Mouse (Mus musculus) liver, embryonic 14.5 days (tissue): ENCODE results near the gene Mtrex. TPM values are rescaled to one million over a fixed set of nuclear protein-coding genes. Genes with fewer than 3 reads are reported as not detected.

Source experiments
- ATAC-seq: fragments of 200-750 bp; cut with Nextera tagmentation; 2 replicates; pipeline ENCODE4 v1.8.0; 2017; ENCODE audit warnings: moderate number of reproducible peaks, mild to moderate bottlenecking, moderate library complexity; ENCODE audit not compliant: insufficient read depth
- DNase-seq, 3 experiments: peaks; one replicate each; pipeline ENCODE4 v3.0.0-alpha.2; 2012 to 2013; ENCODE audit warnings: low read depth in 3 of 3, low spot score in 3 of 3
- H3K27ac ChIP-seq: fragments of 300-500 bp; sonication (generic); 2 replicates; pipeline ENCODE4 v1.5.1; 2014; ENCODE audit warnings: moderate library complexity, mild to moderate bottlenecking, control low read depth, inconsistent platforms
- H3K27me3 ChIP-seq: fragments of 300-500 bp; sonication (generic); 2 replicates; pipeline ENCODE4 v1.6.1; 2014; ENCODE audit warnings: mild to moderate bottlenecking, low read length, moderate library complexity; ENCODE audit not compliant: control insufficient read depth, insufficient read depth
- H3K36me3 ChIP-seq: fragments of 300-500 bp; sonication (generic); replicated peaks from 2 replicates; pipeline ENCODE4 v1.6.1; 2014; ENCODE audit warnings: low read depth; ENCODE audit not compliant: control insufficient read depth, insufficient read depth
- H3K4me1 ChIP-seq, 2 experiments: fragments of 200-500 bp in 1 of 2; fragments of 300-500 bp in 1 of 2; sonication (generic) in 1 of 2; replicated peaks; 2 replicates each; pipeline ENCODE4 v1.6.1; 2012 to 2014; ENCODE audit warnings: antibody characterized with exemption in 1 of 2, inconsistent platforms in 1 of 2, low read length in 1 of 2; ENCODE audit not compliant: control insufficient read depth in 2 of 2, insufficient read depth in 2 of 2
- H3K4me2 ChIP-seq: fragments of 300-500 bp; sonication (generic); 2 replicates; pipeline ENCODE4 v1.6.1; 2014; ENCODE audit warnings: low read depth, mild to moderate bottlenecking, control low read depth, moderate library complexity
- H3K4me3 ChIP-seq, 2 experiments: fragments of 200-500 bp in 1 of 2; fragments of 300-500 bp in 1 of 2; sonication (generic) in 1 of 2; 2 replicates each; pipeline ENCODE4 v1.5.1; 2012 to 2014; ENCODE audit warnings: low read depth in 2 of 2, low read length in 2 of 2, mild to moderate bottlenecking in 2 of 2, control low read depth in 1 of 2, inconsistent platforms in 1 of 2, moderate library complexity in 1 of 2; ENCODE audit not compliant: insufficient read depth in 1 of 2
- H3K9ac ChIP-seq: fragments of 300-500 bp; sonication (generic); replicated peaks from 2 replicates; pipeline ENCODE4 v1.6.1; 2014; ENCODE audit warnings: mild to moderate bottlenecking, control low read depth, moderate library complexity
- H3K9me3 ChIP-seq: fragments of 300-500 bp; sonication (generic); 2 replicates; pipeline ENCODE4 v1.6.1; 2016; ENCODE audit warnings: low read length, mixed read lengths; ENCODE audit not compliant: control insufficient read depth
- CTCF ChIP-seq: IDR thresholded peaks from 2 replicates; pipeline ENCODE4 v1.5.1; 2016; ENCODE audit warnings: antibody characterized with exemption, low read depth, control low read depth
- EP300 ChIP-seq: IDR thresholded peaks from 2 replicates; pipeline ENCODE4 v1.6.1; 2016; ENCODE audit warnings: antibody characterized with exemption, low read depth
- WGBS: fragments of 180-500 bp; shearing (Covaris S2); extraction: QIAGEN DNeasy Blood & Tissue Kit; methylation state at CpG from one replicate; pipeline ENCODE4 v1.1.7; 2014; ENCODE audit not compliant: insufficient replicate concordance; 5-methylcytosine and 5-hydroxymethylcytosine counted together
- polyA plus RNA-seq, 2 experiments: library from polyadenylated mRNA; depleted of rRNA in 1 of 2; stranded (reverse) in 1 of 2; unstranded in 1 of 2; fragments of >200 nt; fragmentation: Nextera tagmentation in 1 of 2; extraction: Ambion mirVana in 1 of 2; gene quantifications; 2 replicates each; pipeline versions ENCODE4 v1.2.1 to v1.2.3; 2012 to 2014

Mtrex gene
- polyA plus RNA-seq, 2 experiments: 18.6 to 37.7 TPM

- no peaks in the 10 kb centered on the region for H3K9me3 ChIP-seq
- TF ChIP-seq EP300 (no peak), CTCF (no peak)
- H3K4me2 ChIP-seq: peak overlapping the region; percentile 76
- H3K9ac ChIP-seq: peak overlapping the region; percentile 90
- H3K27ac ChIP-seq: peak overlapping the region; percentile 90
- ATAC-seq (no peak; the same call in 1 of the 2 replicates), DNase-seq (no peak)
- peak overlapping the region; percentile 69 to 98 for H3K4me3 ChIP-seq
- H3K27me3 ChIP-seq: no peaks in the 10 kb centered on the region
- no peaks in the 10 kb centered on the region; the same call in 1 of the 2 replicates for H3K36me3 ChIP-seq
- H3K4me1 ChIP-seq: peaks cover 6 to 12% of the 10 kb centered on the region in 2 experiments
- WGBS: 3% methylated on average over 8 of the region's 8 CpGs
These were observed 955 bp upstream of the Mtrex start for GRCm38 (mm10) chr13:112928038-112928668.

GRCm38 (mm10) chr13:112926796-112927195, 402 bp downstream of the Mtrex start:
- H3K4me1 ChIP-seq: peaks cover 6 to 12% of the 10 kb centered on the region in 2 experiments
- H3K27ac ChIP-seq: peak overlapping the region; percentile 90
- H3K9me3 ChIP-seq: no peaks in the 10 kb centered on the region
- H3K4me2 ChIP-seq: peak overlapping the region; percentile 76
- no peak for TF ChIP-seq EP300
- TF ChIP-seq CTCF: no peak
- peak overlapping the region; percentile 90 for H3K9ac ChIP-seq
- ATAC-seq: peak; percentile 40; the same call in 1 of the 2 replicates
- no peaks in the 10 kb centered on the region; the same call in 1 of the 2 replicates for H3K36me3 ChIP-seq
- H3K27me3 ChIP-seq: no peaks in the 10 kb centered on the region
- under 1% methylated on average over 19 of the region's 19 CpGs for whole genome bisulfite sequencing
- peak overlapping the region; percentile 69 to 98 for H3K4me3 ChIP-seq
- peak in 2 of 3 experiments; percentile 27 to 38 for DNase-seq

- ATAC-seq: no peak
These were observed 1.2 kb downstream of the Mtrex start for GRCm38 (mm10) chr13:112925976-112926375.

GRCm38 (mm10) chr13:112925266-112925665, 1.9 kb downstream of the Mtrex start:
- Histone ChIP-seq H3K4me3 (no peak overlapping the region), H3K4me2 (peak overlapping the region; percentile 76), H3K27me3 (no peaks in the 10 kb centered on the region), H3K9ac (no peak overlapping the region), H3K27ac (no peak overlapping the region), H3K9me3 (no peaks in the 10 kb centered on the region), H3K4me1 (peaks cover 6 to 12% of the 10 kb centered on the region in 2 experiments), H3K36me3 (peaks cover under 1% of the 10 kb centered on the region)
- TF ChIP-seq EP300 (no peak), CTCF (no peak)
- ATAC-seq: no peak
- DNase-seq: no peak
- WGBS: 58% methylated on average over 6 of the region's 6 CpGs

More at GRCm38 (mm10) chr13:112925976-112926375, 1.2 kb downstream of the Mtrex start:
- Histone ChIP-seq H3K27ac (no peak overlapping the region), H3K9ac (peak overlapping the region; percentile 90), H3K27me3 (no peaks in the 10 kb centered on the region), H3K4me3 (peak overlapping the region; percentile 69 to 98), H3K36me3 (no peaks in the 10 kb centered on the region; the same call in none of the 2 replicates), H3K4me1 (peaks cover 6 to 12% of the 10 kb centered on the region in 2 experiments), H3K4me2 (peak overlapping the region; percentile 76), H3K9me3 (no peaks in the 10 kb centered on the region)
- no peak for DNase-seq
- no peak for TF ChIP-seq EP300
- TF ChIP-seq CTCF: no peak
- 58% methylated on average over 4 of the region's 4 CpGs for WGBS

- no peak for TF ChIP-seq CTCF
- TF ChIP-seq EP300: no peak
These were observed 6.3 kb downstream of the Mtrex start for GRCm38 (mm10) chr13:112920906-112921305.

More at GRCm38 (mm10) chr13:112920906-112921305, 6.3 kb downstream of the Mtrex start:
- Histone ChIP-seq H3K4me3 (no peak overlapping the region), H3K9me3 (no peaks in the 10 kb centered on the region), H3K27ac (no peak overlapping the region), H3K9ac (no peak overlapping the region), H3K36me3 (peaks cover 23% of the 10 kb centered on the region), H3K4me2 (no peak overlapping the region), H3K4me1 (peaks cover 1 to 5% of the 10 kb centered on the region in 2 experiments), H3K27me3 (no peaks in the 10 kb centered on the region)
- DNase-seq (no peak), ATAC-seq (no peak)
- 66% methylated on average over 3 of the region's 3 CpGs for WGBS
